Mouse (Mus musculus) intestine, embryonic 16.5 days (tissue): ENCODE results near the gene Hist1h2bf. TPM values are rescaled to one million over a fixed set of nuclear protein-coding genes. Genes with fewer than 3 reads are reported as not detected.
A peak's percentile ranks its signal among the peaks of the same experiment; 100 is the strongest.
"Not testable (repeated sequence)": the region's sequence is repeated elsewhere in the genome, so short reads cannot be mapped to it uniquely, and the experiment has no call there.

Experiments used
- ATAC-seq: fragments of 200-750 bp; cut with Nextera tagmentation; 2 replicates; pipeline ENCODE4 v1.8.0; 2017; ENCODE audit warnings: moderate TSS enrichment, moderate library complexity
- H3K27ac ChIP-seq: fragments of 300-500 bp; sonication (generic); 2 replicates; pipeline ENCODE4 v1.5.1; 2014; ENCODE audit warnings: mild to moderate bottlenecking, low read length
- H3K27me3 ChIP-seq: fragments of 300-500 bp; sonication (generic); replicated peaks from 2 replicates; pipeline ENCODE4 v1.6.1; 2014; ENCODE audit warnings: low read length, control low read depth, mixed read lengths; ENCODE audit not compliant: control insufficient read depth, insufficient read depth
- H3K36me3 ChIP-seq: fragments of 300-500 bp; sonication (generic); 2 replicates; pipeline ENCODE4 v1.6.1; 2014; ENCODE audit warnings: low read length, control low read depth; ENCODE audit not compliant: control insufficient read depth, insufficient read depth
- H3K4me1 ChIP-seq: fragments of 300-500 bp; sonication (generic); 2 replicates; pipeline ENCODE4 v1.6.1; 2014; ENCODE audit warnings: low read length, control low read depth, mixed read lengths; ENCODE audit not compliant: control insufficient read depth, insufficient read depth
- H3K4me2 ChIP-seq: fragments of 300-500 bp; sonication (generic); 2 replicates; pipeline ENCODE4 v1.6.1; 2014; ENCODE audit warnings: low read depth, low read length, control low read depth
- H3K4me3 ChIP-seq: fragments of 300-500 bp; sonication (generic); 2 replicates; pipeline ENCODE4 v1.5.1; 2014; ENCODE audit warnings: mild to moderate bottlenecking, low read length
- H3K9ac ChIP-seq: fragments of 300-500 bp; sonication (generic); 2 replicates; pipeline ENCODE4 v1.6.1; 2014; ENCODE audit warnings: low read depth, low read length
- H3K9me3 ChIP-seq: fragments of 300-500 bp; sonication (generic); 2 replicates; pipeline ENCODE4 v1.6.1; 2016; ENCODE audit warnings: low read length, control low read depth; ENCODE audit not compliant: control insufficient read depth
- WGBS: fragments of 180-500 bp; shearing (Covaris S2); extraction: QIAGEN DNeasy Blood & Tissue Kit; methylation state at CpG from one replicate; pipeline ENCODE4 v1.1.7; 2014; 5-methylcytosine and 5-hydroxymethylcytosine counted together
- polyA plus RNA-seq: library from polyadenylated mRNA; unstranded; fragments of >200 nt; fragmentation: Nextera tagmentation; extraction: Ambion mirVana; gene quantifications from 2 replicates; pipeline ENCODE4 v1.2.1, GENCODE M21; 2015

The Hist1h2bf gene
- polyA plus RNA-seq, 1 experiment from 2014 or later, result 2.1 TPM

GRCm38 (mm10) chr13:23561883-23562659 lies 11.9 kb downstream of the Hist1h2bf start, which contains the start of gene Hist1h3e:
Gene Hist1h3e (minus strand): TSS chr13:23562369.
- Histone ChIP-seq H3K27ac (peak within 1 kb of the TSS; percentile 96), H3K9ac (peak within 1 kb of the TSS; percentile 60), H3K4me2 (peak within 1 kb of the TSS; percentile 62), H3K4me3 (peak within 1 kb of the TSS; percentile 45)
- ATAC-seq, result peak; percentile 95
- not testable (repeated sequence) for H3K4me1 ChIP-seq, H3K36me3 ChIP-seq, H3K27me3 ChIP-seq, H3K9me3 ChIP-seq
- under 1% methylated on average over 52 of the region's 67 CpGs for WGBS

DNA sequence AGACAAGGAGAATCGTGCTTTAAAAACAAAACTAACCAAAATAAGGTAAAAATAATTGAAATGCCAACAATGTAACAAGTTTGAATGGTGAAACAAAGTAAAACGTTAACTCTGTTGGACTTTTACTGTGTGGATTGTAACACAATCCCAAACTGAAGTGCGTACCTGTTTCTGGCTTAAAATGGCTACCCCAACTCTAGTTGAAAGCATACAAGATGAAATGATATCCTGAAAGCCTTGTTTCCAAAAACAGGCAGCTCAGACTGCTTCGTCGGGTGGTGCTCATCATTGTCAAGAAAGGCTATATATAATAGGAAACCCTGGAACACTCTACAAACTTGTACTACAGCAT lies 12.5 kb downstream of the Hist1h2bf start:
- H3K27me3 ChIP-seq, H3K4me1 ChIP-seq, ATAC-seq, H3K9me3 ChIP-seq, H3K36me3 ChIP-seq: not testable (repeated sequence)
- WGBS, result 2% methylated on average over 2 of the region's 5 CpGs
- H3K4me3 ChIP-seq, result peak overlapping the region; percentile 45
- 0 out of 2 replicates have a peak overlapping the region, but pooled peaks have one; percentile 60 for H3K9ac ChIP-seq
- peak overlapping the region; percentile 62 for H3K4me2 ChIP-seq
- H3K27ac ChIP-seq, result peak overlapping the region; percentile 96

DNA sequence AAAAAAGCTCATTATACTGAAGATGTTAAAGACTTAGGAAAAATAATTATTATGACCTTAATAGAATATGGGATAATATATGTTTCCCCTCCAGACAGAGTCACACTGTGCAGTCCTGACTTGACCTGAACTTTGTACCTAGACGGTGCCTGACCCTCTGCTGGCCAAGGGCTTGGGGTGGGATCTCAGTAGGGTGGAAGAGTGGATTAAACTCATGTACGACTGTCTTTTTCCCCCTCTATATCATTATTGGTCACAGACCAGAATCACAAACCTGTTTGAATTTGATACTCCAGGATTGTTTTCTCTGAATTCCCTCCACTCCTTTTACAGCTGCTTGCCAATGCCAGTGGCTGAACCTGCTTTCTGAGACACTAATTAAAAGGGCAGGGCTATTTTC lies 13.3 kb downstream of the Hist1h2bf start:
- not testable (repeated sequence) for H3K4me3 ChIP-seq, H3K27me3 ChIP-seq, H3K9ac ChIP-seq, H3K36me3 ChIP-seq, H3K4me1 ChIP-seq, ATAC-seq, H3K9me3 ChIP-seq
- H3K27ac ChIP-seq, result 0 out of 2 replicates have a peak overlapping the region, but pooled peaks have one; percentile 23
- 20% methylated on average over 2 of the region's 2 CpGs for WGBS
- H3K4me2 ChIP-seq, result 0 out of 2 replicates have a peak overlapping the region, but pooled peaks have one; percentile 16

DNA sequence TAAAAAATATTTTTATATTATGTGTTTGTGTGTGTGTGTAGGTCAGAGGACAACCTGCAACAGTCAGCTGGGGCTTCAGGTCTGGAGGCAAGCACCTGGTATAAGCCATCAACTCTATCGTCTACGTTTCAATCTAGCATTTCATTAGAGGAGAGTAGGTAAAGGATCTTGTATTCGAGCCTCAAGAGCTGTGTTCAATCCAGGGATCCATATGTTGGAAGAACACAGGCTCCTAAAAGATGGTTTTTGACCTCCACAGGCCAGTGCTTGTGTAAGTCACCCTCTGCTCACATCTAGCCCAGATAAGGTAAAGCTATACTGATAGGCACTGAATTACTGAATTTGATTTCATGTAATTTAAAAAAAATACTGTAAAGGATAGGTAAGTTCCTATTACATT lies 17.1 kb downstream of the Hist1h2bf start:
- Histone ChIP-seq H3K9me3 (no peaks in the 10 kb centered on the region), H3K27me3 (no peaks in the 10 kb centered on the region), H3K4me1 (peaks cover 7% of the 10 kb centered on the region), H3K27ac (peak overlapping the region; percentile 65), H3K36me3 (no peaks in the 10 kb centered on the region), H3K4me3 (no peak overlapping the region), H3K4me2 (peak overlapping the region; percentile 5; the same call in 1 of the 2 replicates), H3K9ac (peak overlapping the region; percentile 4; the same call in 1 of the 2 replicates)
- no peak for ATAC-seq
- 66% methylated on average over 3 of the region's 3 CpGs for WGBS

DNA sequence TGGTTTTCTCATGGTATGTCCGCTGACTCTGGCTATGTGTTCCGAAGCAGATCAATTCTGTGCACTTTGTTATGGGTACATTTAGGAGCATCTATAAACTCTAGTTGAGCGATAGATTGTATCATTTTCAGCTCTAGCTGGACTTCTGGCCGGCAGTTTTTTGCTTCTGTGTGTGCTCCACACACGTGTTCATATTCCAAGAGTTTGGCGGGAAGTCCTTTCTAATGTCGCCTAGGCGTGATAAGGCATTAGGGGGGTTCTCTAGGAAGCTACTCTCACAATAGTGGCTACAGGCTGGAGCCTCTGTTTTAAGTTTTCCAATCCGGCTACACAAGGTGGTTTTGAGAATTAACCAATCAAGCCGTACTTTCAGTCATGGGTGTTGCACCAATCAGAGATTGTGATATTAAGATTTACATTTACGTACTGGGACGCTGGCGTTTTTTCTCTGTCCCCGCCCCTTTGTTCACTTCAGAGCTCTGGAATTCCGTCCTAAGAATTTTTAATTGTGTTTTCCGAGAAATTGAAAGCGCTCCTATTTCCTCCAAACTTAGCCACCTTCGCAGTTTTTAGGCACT lies 18.1 kb downstream of the Hist1h2bf start:
- Histone ChIP-seq H3K4me3 (peak overlapping the region; percentile 51), H3K9ac (peak overlapping the region; percentile 78), H3K27ac (peak overlapping the region; percentile 97), H3K4me2 (peak overlapping the region; percentile 83), H3K9me3 (no peaks in the 10 kb centered on the region), H3K27me3 (no peaks in the 10 kb centered on the region), H3K4me1 (peaks cover 7% of the 10 kb centered on the region), H3K36me3 (no peaks in the 10 kb centered on the region)
- ATAC-seq, result peak; percentile 80
- under 1% methylated on average over 18 of the region's 18 CpGs for WGBS

DNA sequence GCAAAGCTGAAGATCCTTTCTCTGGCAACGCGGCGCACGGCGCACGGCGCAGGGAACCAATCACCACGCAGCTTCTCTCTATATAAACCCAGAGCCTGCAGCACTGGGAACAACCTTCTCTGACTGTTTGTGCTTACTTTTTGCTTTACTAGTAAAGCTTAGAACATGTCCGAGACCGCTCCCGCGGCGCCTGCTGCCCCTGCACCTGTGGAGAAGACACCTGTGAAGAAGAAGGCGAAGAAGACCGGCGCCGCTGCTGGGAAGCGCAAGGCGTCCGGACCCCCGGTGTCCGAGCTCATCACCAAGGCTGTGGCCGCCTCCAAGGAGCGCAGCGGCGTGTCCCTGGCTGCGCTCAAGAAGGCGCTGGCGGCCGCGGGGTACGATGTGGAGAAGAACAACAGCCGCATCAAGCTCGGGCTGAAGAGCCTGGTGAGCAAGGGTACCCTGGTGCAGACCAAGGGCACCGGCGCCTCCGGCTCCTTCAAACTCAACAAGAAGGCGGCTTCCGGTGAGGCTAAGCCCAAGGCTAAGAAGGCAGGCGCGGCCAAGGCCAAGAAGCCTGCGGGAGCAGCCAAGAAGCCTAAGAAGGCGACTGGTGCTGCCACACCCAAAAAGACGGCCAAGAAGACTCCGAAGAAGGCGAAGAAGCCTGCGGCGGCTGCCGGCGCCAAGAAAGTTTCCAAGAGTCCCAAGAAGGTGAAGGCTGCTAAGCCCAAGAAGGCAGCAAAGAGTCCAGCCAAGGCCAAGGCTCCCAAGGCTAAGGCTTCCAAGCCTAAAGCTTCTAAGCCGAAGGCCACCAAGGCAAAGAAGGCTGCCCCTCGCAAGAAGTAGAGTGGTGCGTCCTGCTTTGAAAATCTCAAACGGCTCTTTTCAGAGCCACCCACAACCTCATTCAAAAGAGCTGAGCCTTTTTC lies 18.8 kb downstream of the Hist1h2bf start:
- peak; percentile 84 for ATAC-seq
- Histone ChIP-seq H3K4me2 (peak overlapping the region; percentile 83), H3K36me3 (no peaks in the 10 kb centered on the region), H3K4me1 (peaks cover 12% of the 10 kb centered on the region), H3K27me3 (no peaks in the 10 kb centered on the region), H3K4me3 (peak overlapping the region; percentile 51), H3K9ac (peak overlapping the region; percentile 78), H3K9me3 (no peaks in the 10 kb centered on the region), H3K27ac (peak overlapping the region; percentile 97)
- under 1% methylated on average over 52 of the region's 54 CpGs for WGBS

DNA sequence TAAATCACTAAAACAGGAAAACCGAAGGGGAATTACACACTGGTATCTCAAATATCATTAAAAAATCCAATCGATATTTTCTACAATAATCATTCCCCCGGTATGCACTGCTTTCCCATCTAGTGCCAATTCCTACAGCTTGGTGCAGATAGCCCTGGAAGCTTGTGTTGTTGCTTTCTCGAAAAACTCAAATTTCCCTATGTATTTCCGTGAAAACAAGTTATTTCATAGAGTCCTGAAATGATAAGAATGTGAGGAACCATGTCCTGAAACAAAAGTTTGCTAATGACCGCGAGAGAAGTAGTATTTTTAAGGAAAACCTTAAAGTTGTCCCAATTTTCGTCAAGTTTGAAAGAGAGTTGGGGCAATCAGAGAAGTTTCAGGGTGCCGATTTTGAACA lies 19.6 kb downstream of the Hist1h2bf start:
- peak overlapping the region; percentile 83 for H3K4me2 ChIP-seq
- peaks cover 12% of the 10 kb centered on the region for H3K4me1 ChIP-seq
- 18% methylated on average over 9 of the region's 9 CpGs for WGBS
- peak overlapping the region; percentile 97 for H3K27ac ChIP-seq
- H3K27me3 ChIP-seq, result no peaks in the 10 kb centered on the region
- H3K9ac ChIP-seq, result peak overlapping the region; percentile 78
- peak overlapping the region; percentile 51 for H3K4me3 ChIP-seq
- ATAC-seq, result no peak
- no peaks in the 10 kb centered on the region for H3K9me3 ChIP-seq
- no peaks in the 10 kb centered on the region for H3K36me3 ChIP-seq

DNA sequence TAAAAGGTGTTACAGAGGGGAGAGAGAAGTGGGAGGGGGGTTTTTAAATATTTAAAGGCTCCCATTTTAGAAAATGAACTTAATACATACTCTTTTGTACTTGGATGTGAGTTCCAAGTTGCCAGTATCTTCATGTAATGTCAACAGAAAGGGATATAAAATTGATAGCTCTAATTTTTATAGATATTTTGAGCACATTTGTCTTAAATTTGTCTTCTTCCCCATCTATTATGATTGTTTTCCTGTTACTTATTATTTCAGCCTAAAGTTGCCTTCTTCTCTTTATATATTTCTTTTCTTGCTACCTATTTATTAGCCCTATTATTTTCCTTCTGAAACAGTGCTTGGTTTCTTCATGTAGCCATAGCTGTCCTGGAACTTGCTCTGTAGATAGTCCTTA lies 21.0 kb downstream of the Hist1h2bf start, which contains the start of gene Hist1h1d:
TSS of gene Hist1h1d (plus strand) at position 301 of the 400 bp plus-strand sequence.
- Histone ChIP-seq H3K9me3 (no peaks in the 10 kb centered on the region), H3K4me1 (peaks cover 12% of the 10 kb centered on the region), H3K27ac (peak within 1 kb of the TSS; percentile 97), H3K27me3 (no peaks in the 10 kb centered on the region), H3K9ac (no peak within 1 kb of the TSS), H3K4me2 (0 out of 2 replicates have a peak within 1 kb of the TSS, but pooled peaks have one; percentile 12), H3K36me3 (no peaks in the 10 kb centered on the region), H3K4me3 (no peak within 1 kb of the TSS)
- ATAC-seq, result no peak
